Mouse (Mus musculus) small intestine, adult 2 months (tissue): ENCODE data around the gene P4ha2.

ENCODE experiments used
- CTCF ChIP-seq: fragments of 200-500 bp; IDR thresholded peaks from 2 replicates; pipeline ENCODE4 v1.5.1; 2012; ENCODE audit warnings: low read depth, mild to moderate bottlenecking, control low read depth, inconsistent platforms, low read length, moderate library complexity, mixed read lengths; ENCODE audit not compliant: insufficient replicate concordance, insufficient read length; ENCODE audit errors: extremely low read depth
- POLR2A ChIP-seq: fragments of 200-500 bp; IDR thresholded peaks from 2 replicates; pipeline ENCODE4 v1.6.1; 2012; ENCODE audit warnings: low read depth, mild to moderate bottlenecking, control low read depth, inconsistent platforms, low read length, moderate library complexity

DNA sequence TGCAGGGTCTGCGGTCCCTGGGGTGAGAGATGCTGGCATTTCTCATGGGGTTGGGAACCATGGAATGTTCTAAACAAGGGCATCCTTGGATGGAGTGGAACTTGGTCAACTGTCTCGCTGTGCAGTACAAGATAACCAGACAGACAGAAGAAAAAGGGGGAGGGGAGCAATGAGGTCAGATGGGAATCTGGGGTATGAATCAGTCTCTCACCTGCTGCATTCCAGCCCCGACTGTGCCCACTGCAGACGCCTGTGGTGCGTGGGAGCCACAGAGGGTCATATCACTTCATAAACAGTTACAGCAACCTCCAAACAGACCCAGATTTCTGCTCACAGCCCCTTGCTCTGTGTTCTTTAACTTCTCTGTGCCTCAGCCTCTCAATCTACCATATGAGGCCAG lies 33.5 kb upstream of the P4ha2 start:
- TF ChIP-seq POLR2A (no peak), CTCF (no peak)
